Mouse (Mus musculus) thymus, adult 18-20 months (tissue): ENCODE data around the gene Mtrr.

Experiments used
- DNase-seq, 2 experiments: peaks; one replicate each; pipeline ENCODE4 v3.0.0; 2022; ENCODE audit warnings: mixed read lengths in 2 of 2

Mtrr gene

GRCm38 (mm10) chr13:68581747-68582516, at the start of gene Mtrr, which contains the start of gene Fastkd3:
Gene Mtrr (minus strand): TSS chr13:68582149.
Gene Fastkd3 (plus strand): TSS chr13:68582234.
- peak; percentile 93 to 95 for DNase-seq

- no peak for DNase-seq
These were observed 45.1 kb upstream of the Mtrr start for GRCm38 (mm10) chr13:68627041-68627440.

- DNase-seq, result no peak
These were observed 40.8 kb upstream of the Mtrr start for GRCm38 (mm10) chr13:68622792-68623191.

- no peak for DNase-seq
These were observed 25.9 kb upstream of the Mtrr start for GRCm38 (mm10) chr13:68607652-68608405.

- DNase-seq, result no peak
These were observed 23.8 kb upstream of the Mtrr start for GRCm38 (mm10) chr13:68605689-68606126.

GRCm38 (mm10) chr13:68603085-68603484, 21.1 kb upstream of the Mtrr start:
- DNase-seq, result no peak

GRCm38 (mm10) chr13:68601184-68601583, 19.2 kb upstream of the Mtrr start:
- DNase-seq, result no peak

GRCm38 (mm10) chr13:68598953-68599352, 17.0 kb upstream of the Mtrr start:
- no peak for DNase-seq

GRCm38 (mm10) chr13:68597667-68598066, 15.7 kb upstream of the Mtrr start:
- no peak for DNase-seq

GRCm38 (mm10) chr13:68597199-68597598, 15.2 kb upstream of the Mtrr start, which contains the start of gene 1700001L19Rik:
Gene 1700001L19Rik (plus strand): TSS chr13:68597421.
- DNase-seq, result no peak

GRCm38 (mm10) chr13:68593797-68594196, 11.8 kb upstream of the Mtrr start:
- DNase-seq, result no peak

GRCm38 (mm10) chr13:68588352-68588751, 6.4 kb upstream of the Mtrr start:
- no peak for DNase-seq

- DNase-seq, result no peak
These were observed 3.5 kb upstream of the Mtrr start for GRCm38 (mm10) chr13:68585441-68585840.

GRCm38 (mm10) chr13:68583961-68584360, 2.0 kb upstream of the Mtrr start:
- no peak for DNase-seq

- no peak for DNase-seq
These were observed 500 bp upstream of the Mtrr start for GRCm38 (mm10) chr13:68582517-68582780.

GRCm38 (mm10) chr13:68581086-68581740, 736 bp downstream of the Mtrr start:
- no peak for DNase-seq

- no peak for DNase-seq
These were observed 4.0 kb downstream of the Mtrr start for GRCm38 (mm10) chr13:68577945-68578344.

GRCm38 (mm10) chr13:68574398-68574797, 7.6 kb downstream of the Mtrr start:
- DNase-seq, result no peak

GRCm38 (mm10) chr13:68572966-68573913, 8.7 kb downstream of the Mtrr start:
- DNase-seq, result no peak

GRCm38 (mm10) chr13:68572247-68572646, 9.7 kb downstream of the Mtrr start:
- no peak for DNase-seq

- no peak for DNase-seq
These were observed 12.2 kb downstream of the Mtrr start for GRCm38 (mm10) chr13:68569589-68570336.

GRCm38 (mm10) chr13:68568548-68568947, 13.4 kb downstream of the Mtrr start:
- no peak for DNase-seq
